Mouse (Mus musculus): ENCODE results near the gene Hspb1.

- TF ChIP-seq TAL1 (conservative IDR thresholded peaks at IDR 0.05; ENCODE audit: low read depth, low read length) (no peak), CTCF (IDR thresholded peaks at IDR 0.05; ENCODE audit: low read depth, low read length) (no peak), GATA1 (IDR thresholded peaks at IDR 0.05; ENCODE audit: borderline replicate concordance, low read length) (no peak), POLR2AphosphoS5 (IDR thresholded peaks at IDR 0.05; ENCODE audit: insufficient replicate concordance, low read depth, low read length) (no peak), GATA2 (IDR thresholded peaks at IDR 0.05; ENCODE audit: borderline replicate concordance, low read depth, low read length) (no peak)
These were observed 28.4 kb downstream of the Hspb1 start for GRCm38 (mm10) chr5:135916051-135916565.

Data from G1E (cell line).